Mouse (Mus musculus) cerebellum, postnatal 10 days (tissue): Measurements from ENCODE around the gene Tspan10.
"Not testable (repeated sequence)": the region's sequence is repeated elsewhere in the genome, so short reads cannot be mapped to it uniquely, and the experiment has no call there.

ENCODE experiments used
- DNase-seq, 2 experiments: peaks; one replicate each; pipeline ENCODE4 v3.0.0; 2021; ENCODE audit warnings: mixed read lengths in 2 of 2

Gene Tspan10

DNA sequence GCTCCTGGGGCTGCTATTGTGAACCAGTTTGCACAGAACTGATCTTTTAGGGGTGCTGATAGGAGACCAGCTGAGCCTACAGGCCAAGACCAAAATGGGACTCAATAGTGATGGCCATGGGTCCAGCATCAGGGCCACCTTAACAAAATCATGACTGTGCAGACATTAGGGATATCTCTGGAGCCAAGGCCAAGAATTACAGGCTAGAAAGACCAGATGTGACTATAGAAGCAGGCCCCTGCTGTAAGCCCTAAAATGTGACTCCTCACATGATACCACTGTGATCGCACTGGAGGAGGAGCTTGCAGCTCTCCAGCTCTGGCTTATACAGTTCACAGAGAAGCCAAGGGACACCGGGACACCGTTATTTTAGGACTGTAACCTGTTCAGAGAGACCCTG, at the start of gene Tspan10:
TSS of gene Tspan10 (plus strand) at position 301 of the 400 bp plus-strand sequence.
- DNase-seq, result no peak

DNA sequence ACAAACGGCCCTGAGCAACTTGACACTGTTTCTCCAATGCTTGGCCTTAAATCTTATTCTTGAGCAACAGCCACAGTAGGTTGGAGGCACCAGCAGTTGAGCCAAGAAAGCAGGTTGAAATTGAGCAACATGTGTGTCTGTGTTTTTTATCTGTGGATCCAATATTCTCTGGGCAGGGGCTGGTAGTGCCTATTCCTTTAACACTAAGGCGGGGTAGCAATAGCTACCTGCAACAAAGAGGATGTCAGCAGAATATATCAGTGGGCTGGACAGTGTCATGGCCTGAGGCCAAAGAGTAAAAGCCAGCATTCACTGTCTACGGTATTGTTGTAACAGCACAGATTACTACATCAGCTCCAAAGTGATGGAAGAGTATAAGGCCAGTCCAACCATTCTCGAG, 46.8 kb upstream of the Tspan10 start:
- no peak for DNase-seq

DNA sequence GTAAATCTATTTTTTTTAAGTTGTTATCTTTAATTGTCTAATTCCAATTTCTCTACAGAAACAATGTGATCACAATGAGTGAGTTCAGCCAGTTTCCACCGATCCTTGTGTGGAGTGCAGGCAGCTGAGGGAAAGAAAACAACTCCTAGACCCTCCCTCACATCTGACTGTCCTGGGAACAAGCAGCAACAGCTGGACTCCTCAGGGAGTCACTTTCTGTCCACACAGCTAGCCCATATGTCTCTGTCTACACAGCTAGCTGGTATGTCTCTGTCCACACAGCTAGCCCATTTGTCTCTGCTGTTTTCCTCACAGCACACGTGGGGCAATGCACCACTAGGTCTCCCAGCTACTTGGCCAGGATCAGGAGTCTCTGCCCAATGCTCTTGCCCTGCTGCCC, 44.8 kb upstream of the Tspan10 start:
- no peak for DNase-seq

DNA sequence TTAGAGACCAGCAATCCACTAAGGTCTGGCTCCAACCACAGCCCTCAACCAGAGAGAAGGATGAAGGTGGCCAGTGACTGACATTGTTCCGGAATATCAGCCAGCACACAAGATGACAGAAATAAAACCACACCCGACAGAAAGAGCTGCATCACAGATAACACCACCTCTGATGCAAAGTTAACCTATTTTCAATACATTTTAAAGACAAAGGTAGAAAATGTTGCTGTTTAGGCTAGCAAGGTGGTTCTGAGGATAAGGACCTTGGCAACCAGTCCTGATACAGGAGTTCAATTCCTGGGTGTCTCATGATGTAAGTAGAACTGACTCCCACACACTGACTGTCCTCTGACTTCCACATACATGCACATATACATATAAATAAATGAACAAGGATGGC, 43.1 kb upstream of the Tspan10 start:
- no peak for DNase-seq

DNA sequence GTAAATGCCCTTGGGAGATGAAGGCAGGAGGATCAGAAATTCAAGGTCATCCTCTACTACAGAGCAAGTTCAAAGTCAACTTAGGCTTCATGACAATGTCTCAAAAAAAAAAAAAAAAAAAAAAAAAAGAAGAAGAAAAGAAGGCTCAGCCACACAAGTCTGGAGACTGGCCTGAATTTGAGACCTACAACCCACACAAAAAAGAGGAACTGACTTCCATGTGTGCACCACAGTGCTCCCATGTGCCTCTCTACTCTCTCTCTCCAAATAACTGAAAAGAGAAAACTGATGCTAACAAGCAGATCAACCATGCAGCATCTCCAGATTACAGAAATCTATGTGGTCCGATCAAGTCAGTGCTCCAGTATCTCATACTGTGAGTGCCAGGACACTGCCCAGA, 37.6 kb upstream of the Tspan10 start:
- no peak for DNase-seq

DNA sequence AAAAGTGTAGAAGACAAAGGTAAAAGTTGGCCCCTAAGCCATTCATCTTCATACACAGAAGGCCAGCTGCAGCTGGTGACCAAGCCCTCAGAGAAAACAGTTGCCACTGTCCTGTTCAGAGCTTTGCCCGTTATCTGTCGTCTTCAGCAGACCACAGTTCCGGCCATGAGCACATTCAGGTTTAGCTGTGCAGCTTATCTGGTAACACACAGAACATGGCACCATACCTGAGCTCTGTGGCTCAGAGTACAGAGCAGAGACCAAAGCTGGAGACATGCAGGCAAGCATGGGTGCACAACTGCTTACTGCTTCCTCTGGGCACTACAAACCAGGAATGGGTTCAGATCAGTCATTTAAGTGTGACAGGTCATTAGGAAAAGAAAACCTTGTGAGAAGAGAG, 36.6 kb upstream of the Tspan10 start:
- DNase-seq, result no peak

DNA sequence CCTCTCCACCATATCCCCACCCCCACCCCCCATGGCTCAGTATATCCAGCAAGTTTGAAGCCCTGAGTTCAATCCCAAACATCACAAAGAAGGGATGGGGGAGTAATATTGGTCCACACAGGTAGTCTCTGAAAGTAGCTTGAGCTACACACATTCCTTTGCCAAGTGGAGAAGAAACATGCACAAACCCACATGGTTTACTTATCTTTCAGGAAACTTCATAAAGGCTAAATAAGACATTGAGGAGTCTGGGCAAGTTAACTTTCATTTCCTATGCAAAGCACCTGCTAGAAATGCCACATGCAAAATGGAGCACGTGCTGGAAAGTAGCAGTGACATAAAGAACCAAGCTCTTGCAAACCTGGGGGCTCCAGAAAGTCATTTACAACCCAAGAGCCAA, 36.0 kb upstream of the Tspan10 start:
- DNase-seq, result no peak

DNA sequence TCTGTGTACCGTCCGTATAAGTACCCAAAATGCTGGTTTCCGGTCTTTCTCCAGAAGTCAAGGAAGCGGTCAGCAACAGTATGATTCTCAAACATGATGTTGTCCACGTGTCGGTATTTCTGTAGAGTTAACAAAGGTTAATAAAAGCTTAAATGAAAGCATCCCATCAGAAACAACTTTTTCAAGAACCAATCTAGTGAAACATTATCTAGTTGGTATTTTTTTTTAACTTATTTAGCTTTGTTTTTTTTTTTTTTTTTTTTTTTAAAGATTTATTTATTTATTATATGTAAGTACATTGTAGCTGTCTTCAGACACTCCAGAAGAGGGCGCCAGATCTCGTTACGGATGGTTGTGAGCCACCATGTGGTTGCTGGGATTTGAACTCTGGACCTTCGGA, 28.8 kb upstream of the Tspan10 start:
- DNase-seq, result not testable (repeated sequence)

DNA sequence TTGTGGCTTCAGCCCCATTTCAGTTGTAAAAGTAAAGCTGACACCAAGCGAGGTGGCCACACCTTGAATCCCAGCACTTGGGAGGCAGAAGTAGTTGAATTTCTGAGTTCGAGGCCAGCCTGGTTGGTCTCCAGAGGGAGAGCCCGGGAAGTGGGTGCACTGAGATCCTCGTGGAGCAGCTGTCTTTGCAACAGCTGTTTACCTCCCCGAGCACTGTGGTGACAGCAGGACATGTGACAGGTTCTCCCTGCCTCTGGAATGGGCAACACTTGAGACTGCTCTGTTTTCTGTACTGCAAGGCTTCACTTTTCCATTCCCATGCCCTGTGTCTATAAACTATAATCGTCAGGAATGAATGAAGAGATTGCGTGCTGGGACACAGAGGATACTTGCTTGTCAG, 24.6 kb upstream of the Tspan10 start:
- DNase-seq, result no peak

DNA sequence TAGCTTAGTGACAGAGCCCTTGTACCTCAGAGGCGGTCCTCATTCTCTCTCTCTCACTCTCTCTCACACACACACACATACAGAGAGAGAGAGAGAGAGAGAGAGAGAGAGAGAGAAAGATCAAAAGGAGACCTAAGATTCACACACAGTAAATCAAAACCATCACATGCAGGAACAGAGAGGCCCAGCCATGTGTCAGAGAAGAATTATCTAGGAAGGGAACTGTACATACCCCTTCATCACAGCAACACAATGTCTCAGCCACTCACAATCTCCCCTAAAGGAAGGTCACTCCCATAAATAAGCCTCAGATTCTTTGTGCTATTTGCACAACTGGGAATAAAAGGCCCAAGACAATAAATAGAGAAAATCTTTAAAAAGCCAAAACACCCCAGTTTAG, 23.9 kb upstream of the Tspan10 start:
- DNase-seq, result no peak

DNA sequence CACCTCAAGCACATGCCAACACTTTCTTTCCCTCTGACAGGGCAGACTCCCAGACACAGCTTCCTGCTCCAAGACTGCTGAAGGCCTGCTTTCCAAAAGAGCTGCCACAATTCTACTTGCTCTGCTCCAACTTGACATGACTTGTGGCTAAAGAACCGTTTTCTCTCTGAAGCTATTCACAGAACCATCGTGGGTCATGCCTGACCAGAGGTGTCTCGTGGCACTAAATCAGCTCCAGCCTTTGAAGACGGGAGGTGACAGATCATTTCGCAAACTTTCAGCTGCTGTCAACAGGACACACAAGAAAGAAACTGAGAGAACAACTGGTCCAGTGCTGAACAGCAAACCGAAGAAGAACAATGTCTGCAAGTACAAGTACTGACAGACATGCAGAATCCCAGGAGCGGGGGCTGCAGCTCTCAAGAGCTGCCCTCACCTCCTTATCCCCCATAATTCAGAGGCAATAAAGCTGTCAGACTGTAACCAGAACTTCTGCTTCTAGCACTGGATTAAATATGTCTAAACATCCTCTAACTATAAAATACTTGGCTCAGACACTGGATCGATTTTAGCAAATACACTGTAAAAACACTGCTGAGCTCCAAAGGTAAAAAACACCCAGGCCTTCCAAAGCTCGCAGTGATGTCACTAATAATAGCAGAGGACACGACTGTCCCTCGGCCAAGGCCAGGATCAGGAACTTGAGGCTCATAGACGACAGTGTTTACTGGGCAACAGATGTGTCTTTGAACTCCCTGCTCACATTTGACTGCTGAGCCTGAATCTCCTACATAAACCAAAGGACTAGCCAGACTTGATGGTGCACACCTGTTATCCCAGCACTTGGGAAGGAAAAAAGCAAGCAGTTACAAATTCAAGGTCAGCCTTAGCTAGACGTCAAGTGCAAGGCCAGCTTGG, 19.5 kb upstream of the Tspan10 start:
- no peak for DNase-seq

DNA sequence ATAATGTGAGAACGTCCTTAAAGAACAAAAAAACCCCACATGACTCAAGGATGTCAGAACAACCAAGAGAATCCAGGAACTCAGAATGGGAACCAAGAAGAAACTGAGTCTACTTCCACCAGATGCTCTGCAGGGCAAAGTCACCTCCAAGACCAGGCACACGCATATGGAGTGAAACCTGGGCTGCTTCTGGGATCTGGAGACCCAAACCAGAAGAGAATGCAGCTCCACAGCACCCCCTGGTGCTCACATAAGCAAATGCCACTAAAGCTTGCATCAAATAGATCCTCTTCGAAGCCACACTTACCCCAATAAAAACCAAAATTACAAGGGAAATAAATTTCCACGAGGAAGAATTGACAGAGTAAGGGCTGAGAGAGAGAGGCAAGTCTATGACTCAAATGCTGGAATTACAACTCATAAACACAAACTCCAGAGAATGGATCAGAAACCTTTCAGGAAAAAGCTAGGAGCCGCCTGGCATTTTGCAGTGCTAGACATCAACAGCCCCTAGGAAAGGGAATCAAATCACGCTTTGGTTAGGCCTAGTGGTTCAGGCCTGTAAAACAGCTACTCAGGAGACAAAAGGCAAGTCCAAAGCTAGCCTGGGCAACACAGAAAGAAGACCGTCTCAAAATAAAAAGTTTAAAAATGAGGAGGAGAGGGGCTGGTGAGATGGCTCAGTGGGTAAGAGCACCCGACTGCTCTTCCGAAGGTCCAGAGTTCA, 18.7 kb upstream of the Tspan10 start:
- peak; percentile 82 to 87 for DNase-seq

DNA sequence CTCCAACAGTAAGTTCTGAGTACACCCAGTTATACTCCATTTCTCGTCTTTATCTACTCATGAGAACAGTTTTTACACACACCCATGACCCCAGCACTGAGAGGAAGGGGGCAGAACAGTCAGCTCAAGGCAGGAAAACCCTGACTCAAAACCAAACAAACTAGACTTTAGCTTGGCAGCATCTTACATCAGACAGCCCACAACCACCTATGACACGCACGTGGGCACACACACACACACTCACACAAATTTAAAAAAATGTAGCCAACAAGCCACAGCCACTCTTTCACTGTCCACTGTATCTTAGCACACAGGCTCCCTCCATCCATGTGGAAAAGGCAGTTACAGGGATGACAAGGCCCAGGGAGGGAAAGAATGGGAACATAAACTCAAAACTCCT, 15.7 kb upstream of the Tspan10 start:
- DNase-seq, result no peak

DNA sequence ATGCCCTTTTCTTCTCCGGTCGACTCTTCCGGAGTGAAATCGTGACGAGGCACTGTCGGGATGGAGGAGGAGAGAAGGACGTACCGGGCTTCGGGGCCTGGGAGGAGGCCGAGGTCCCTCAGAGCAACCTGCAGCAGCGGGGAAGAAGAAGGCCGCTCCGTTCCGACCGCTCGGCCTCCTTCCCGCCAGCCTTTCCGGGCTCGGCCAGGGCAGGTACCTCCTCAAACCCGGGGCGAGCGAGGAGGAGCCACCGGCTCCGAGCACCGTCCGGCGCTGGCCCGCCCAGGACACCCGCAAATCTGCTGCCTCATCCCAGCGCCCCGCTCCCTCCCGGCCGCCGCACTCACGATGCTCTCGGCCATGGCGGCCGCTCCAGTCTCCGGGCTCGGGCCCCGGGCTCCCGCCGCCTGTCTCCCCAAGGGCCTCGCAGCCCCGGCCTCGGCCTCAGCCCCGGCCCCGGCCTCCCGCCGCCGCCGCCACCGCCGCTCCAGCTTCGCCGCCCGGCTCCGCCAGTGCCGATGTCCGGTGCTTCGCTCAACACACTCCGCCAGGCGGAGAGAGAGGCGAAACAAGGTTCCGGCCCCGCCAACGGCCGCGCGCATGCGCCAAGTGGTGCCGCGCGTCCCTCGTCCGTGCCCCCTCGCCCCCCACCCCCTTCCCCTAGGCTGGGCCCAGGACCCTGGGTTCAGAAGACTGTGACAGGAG, 5.1 kb upstream of the Tspan10 start, which contains the start of gene Nploc4:
TSS of gene Nploc4 (minus strand) at position 557 of the 705 bp plus-strand sequence.
- peak; percentile 93 to 95 for DNase-seq

DNA sequence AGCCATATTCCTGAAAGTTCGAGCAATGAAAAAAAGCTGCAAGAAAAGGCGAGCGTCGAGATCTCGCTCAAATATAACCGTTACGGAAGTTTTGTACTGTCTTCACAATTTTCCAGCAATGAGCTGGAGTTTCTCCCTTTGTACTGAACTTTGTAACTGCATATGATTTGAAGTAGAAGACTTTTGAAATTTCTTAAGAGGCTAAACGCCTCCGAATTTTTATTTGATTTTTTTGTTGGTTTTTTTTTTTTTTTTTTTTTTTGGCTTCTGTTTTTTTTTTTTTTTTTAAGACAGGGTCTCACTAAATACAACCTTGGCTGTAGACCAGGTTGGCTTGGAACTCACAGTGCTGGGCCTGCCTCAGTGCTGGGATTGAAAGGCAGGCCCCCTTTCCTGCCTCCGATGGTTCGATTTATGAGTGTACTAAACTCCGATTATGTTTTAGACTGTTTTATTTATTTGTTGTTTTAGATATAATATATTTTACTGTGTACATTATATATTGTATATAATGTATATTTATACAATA, 4.5 kb upstream of the Tspan10 start:
- no peak for DNase-seq

DNA sequence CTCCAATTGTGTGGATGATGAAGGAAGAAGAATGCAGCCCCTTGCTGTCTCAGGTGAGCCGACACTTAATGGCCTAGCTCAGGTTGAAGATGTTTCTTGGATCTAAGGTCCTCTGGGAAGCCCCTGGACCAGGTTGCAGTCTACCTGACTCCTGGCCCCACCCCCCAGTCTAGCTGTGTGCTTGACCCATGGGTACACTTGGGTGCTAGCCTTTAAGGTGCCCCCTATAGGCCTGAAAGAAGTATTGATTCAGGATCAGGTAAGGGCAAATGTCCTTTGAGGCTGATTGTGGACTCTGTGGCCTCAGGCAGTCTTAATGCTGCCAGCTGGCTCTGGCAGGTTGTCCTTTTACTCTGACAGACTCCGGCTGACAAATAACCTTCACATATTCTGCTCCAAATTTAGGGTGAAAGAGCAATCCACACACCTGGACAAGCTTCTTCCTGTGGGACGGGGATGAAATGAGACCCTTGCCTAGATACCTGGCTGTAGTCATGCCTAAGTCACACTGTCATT, 379 bp downstream of the Tspan10 start:
- no peak for DNase-seq

DNA sequence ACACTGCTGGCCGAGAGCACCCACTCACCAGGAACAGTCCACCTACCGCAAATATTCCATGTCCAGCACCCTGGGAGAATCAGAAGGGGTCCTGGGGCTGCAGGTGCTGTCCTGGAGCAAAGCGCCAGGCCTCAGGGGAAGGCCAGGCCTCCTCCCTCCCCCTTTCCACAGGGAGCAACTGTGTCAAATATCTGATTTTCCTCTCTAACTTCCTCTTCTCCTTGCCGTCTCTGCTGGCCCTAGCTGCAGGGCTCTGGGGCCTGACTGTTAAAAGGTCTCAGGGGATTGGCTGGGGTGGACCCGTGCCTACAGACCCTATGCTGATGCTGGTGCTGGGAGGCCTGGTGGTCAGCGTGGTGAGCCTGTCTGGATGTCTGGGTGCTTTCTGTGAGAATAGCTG, 1.7 kb downstream of the Tspan10 start:
- no peak for DNase-seq

DNA sequence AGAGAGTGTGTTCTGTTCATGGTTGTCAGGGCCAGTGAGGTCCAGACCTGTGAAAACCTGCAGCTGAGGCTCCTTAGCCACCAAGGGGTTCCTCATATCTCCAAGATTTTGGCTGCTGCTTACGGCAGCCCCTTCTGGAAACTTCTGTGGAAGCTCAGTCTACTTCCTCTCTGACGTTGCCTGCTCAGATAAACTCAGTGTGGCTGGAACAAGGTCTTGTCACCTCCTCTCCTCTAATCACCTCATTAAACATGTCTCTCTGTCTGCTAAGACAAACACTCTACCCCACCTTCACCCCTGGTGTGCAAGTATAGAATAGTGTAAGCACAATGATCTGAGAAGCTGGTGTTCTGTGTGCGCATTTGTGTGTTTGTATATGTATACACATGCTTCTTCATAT, 3.0 kb downstream of the Tspan10 start:
- no peak for DNase-seq

DNA sequence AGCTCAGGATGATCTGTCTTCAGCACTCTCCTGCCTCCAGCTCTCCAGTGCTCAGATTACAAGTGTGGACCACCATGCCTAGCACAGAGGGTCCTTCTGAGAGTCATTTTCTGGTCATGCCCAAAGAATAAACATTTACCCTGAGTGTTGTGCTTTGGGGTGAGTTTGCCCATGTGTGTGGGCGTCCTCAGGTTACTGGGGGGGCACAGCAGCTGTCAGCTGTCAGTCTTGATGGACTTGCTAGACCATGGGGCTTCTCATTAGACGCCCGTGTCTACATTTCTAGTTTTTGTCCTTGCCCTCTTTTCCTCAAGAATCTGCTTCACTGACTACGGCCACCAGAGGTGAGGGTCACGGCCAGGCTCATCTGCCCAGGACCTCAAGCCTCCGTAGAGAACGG, 4.7 kb downstream of the Tspan10 start:
- DNase-seq, result no peak

DNA sequence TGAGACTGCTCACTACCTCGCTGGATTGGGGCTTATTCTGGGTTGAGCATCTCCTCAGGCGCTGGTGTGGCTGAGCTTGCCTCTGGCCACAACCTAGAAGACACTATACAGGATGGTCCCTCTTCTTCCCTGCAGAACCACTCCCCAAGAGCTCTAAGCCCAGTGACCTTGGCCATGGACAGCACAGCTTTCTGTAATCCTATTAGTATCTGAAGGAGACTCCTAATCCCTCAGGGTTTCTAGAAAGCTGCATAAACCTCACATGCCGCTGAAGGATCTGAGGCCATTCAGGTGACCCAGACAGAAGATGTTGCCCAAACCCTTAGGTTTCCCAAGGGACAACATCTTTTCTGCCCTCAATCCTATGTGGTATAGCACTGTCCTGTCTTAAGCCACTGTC, 9.8 kb downstream of the Tspan10 start:
- no peak for DNase-seq

DNA sequence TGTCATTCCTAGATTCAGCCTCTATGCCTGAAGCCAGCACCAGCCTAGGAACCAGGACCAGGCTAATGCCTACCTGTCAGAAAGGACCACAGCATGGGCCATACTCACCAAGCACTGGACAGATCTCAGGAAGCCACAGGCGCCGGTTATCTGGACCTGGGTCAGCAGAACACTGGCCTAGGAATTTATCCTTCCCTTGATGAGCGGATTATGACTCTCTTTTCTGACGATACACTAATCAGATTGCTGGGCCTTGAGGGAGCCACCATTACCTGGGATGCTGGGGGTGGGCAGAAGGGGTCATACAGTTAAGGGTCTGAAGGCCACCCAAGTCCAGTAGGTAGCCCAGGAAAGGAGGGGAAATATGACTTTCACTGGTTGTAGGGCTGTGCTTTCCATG, 10.9 kb downstream of the Tspan10 start, which contains the start of gene Pde6g:
TSS of gene Pde6g (minus strand) at position 195 of the 400 bp plus-strand sequence.
- DNase-seq, result no peak

DNA sequence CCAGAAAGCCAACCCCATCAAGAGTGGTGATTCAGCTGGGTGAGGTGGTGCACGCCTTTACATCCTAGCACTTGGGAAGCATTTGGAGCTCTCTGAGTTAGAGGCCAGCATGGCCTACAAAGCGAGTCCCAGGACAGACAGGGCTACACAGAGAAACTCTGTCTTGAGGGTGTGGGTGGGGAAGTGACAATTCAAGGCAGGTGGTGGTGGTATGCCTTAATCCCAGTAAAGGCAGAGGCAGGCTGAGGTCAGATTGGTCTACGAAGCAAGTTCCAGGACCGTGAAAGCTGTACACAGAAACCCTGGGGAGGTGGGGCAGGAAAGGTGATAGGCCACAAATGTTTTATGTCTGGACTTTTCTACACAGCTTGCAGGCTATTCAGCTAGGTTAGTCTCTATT, 12.5 kb downstream of the Tspan10 start:
- DNase-seq, result no peak

DNA sequence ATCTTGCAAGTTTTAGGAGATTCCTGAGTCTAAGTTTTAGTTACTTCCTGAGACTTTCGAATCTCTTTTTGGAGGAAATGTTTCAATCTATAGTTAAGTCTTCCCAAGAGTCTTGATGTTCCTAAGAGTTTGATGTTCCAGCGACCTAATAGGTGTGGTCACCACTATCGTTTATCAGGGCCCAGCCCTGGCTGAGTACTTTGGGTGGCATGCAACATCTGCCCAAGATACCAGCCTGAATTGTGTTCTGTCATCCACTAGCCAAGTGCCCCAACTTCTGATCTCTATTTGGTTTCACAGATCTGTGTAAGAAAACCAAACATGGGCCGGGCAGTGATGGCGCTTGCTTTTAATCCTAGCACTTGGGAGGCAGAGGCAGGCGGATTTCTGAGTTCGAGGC, 13.0 kb downstream of the Tspan10 start:
- DNase-seq, result no peak
